Mouse (Mus musculus) G1E-ER4 (cell line): Measurements from ENCODE around the gene Itprip. TPM values are rescaled to one million over a fixed set of nuclear protein-coding genes. Genes with fewer than 3 reads are reported as not detected.

ENCODE experiments used
- GATA1 ChIP-seq: IDR thresholded peaks from one replicate; pipeline ENCODE4 v1.8.0; 2012; ENCODE audit warnings: low read length, inconsistent platforms
- polyA plus RNA-seq: library from polyadenylated mRNA; stranded (reverse); fragments of >175 nt; gene quantifications from 2 replicates; pipeline ENCODE4 v1.2.3, GENCODE M21; 2012

The Itprip gene
- polyA plus RNA-seq, 1 experiment, result 1.6 TPM

DNA sequence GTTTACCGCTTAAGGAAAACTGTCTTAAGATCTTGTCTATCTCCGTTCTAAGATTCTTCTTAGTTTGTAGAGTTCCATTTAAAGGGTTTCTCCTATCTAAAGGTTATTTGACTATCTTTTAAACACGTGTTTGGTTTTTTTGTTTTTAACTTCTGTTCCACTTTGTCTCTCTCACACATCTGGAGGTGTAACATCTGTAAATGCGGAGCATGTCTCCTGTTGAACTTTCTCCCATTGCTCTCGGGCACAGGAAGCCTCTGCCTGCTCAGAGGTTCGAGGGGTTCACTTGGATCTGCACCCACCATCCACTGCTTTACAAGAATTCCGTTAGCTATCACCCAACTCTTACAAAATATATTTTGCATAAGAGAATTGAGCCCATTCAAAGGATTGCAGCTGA is 37.6 kb downstream of the Itprip start:
- no peak for TF ChIP-seq GATA1

DNA sequence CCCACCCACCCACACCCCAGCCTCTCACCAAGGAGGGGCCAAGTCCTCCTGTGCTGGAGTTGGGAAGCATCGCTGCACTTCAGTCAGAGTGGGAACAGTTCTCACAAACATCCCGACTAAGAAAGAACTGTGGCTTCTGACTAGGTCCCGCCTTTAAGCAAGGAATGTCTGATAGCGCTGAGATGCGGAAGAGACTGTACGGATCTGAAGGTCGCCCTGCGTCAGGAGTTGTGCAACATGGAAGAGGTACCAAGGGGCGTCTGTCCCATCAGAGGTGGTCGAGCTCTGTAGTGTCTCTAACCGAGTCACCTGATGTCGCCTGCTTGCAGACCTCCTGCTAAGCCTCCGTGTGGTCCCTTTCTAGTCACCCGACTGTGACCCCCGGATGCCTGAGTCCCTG is 42.8 kb downstream of the Itprip start:
- no peak for TF ChIP-seq GATA1

DNA sequence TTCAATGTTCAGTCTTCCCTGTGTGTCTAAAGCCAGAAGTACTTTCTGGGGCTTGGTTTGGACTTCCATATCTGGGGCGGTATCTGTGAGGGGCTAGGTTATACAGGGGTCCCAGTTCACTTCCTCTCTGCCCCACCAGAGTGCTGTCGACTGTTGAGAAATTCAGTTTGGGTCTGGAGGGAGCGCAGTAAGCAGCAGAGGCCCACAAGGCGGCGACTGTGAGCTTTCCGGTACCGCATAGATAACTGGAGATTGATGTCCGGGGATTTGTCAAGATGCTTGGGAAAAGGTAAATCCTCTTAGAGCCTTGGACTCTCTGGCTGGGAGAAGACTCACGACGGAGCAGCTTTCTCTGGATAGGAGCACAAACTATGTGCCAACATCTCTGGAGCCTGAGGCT is 47.6 kb downstream of the Itprip start:
- no peak for TF ChIP-seq GATA1

DNA sequence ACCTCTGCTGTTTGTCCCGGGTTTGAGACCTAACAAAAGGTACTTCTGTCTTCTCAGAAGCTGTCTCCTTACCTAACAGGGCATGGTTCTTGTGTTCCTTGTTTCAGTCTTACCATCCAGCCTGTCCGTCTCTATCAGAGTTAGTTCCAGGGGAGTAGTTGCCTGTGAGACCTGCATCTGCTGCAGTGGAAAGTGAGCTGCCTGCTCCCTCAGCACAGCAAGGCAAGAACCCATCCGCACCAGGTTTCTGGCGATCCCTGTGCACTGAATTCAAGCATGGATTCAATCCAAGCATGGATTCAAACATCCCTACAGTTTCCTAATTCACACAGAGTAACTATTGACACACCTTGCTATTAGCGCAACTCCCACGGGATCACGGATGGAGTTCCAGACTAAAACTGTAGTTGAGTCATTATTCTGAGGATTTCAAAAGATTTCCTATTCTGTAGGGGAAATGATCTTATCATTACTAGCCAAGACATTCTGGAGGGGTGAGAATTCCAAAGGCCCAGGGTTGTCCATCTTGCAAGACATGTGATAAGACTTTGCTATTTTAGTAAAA is 48.9 kb downstream of the Itprip start:
- TF ChIP-seq GATA1, result no peak

DNA sequence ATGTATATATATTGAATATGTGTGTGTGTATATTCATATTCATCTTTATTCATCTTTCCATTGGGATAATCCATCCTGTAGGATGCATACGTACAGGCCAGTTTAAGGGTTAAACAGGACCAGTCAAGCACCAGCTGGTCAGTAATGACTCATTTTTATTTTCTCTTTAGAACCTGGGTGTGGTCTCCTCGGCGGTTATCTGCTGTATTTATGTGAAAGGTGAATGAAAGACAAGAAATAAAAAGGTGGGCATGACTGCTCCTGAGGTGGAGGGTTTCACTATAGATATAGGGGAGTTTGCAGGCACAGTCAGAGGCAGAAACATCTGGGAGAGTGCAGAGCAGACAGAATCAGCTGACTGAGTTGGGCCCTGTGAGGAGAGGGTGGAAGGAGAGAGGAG is 49.6 kb downstream of the Itprip start:
- TF ChIP-seq GATA1, result no peak

DNA sequence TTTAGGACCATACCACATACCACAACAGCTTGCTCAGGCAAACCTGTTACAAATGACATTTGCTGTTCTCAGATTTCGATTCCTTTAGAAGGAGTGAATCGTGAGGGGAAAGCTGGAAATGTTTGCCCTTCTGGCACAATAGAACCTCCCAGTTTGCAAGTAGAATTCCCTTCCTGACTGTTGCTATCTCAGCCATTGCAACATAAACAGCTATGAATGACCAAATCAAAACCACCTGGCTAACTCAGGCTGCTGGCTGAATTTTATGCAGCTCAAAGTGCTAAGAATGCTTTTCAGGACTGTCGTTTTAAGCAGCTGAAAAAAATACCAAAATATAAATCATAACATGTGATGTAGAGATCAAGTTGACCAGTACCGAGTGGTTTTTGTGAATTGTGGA is 50.1 kb downstream of the Itprip start:
- TF ChIP-seq GATA1, result no peak

DNA sequence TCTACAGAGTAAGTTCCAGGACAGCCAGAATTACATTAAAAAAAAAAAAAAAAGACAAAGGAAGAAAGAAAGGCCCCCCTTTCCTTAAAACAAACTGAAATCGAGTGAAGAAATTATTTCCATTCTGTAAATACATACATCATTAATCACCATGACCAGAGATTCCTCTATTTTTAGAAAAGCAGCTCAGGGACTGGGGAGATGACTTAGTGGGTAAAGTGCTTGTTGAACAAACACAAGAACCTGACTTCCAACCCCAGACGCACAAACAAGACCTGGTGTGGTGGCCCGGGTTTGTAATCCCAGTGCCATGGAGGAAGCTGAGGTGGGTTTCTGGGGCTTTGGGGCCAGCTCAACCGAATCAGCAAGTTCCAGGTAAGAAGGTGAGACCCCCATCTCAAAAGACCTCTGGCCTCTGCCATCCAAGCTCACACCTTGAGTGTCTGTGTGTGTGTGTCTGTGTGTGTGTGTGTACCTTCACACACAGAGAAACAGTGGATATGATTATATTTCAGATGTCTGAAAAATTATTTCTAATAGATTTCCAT is 51.4 kb downstream of the Itprip start:
- TF ChIP-seq GATA1, result no peak

DNA sequence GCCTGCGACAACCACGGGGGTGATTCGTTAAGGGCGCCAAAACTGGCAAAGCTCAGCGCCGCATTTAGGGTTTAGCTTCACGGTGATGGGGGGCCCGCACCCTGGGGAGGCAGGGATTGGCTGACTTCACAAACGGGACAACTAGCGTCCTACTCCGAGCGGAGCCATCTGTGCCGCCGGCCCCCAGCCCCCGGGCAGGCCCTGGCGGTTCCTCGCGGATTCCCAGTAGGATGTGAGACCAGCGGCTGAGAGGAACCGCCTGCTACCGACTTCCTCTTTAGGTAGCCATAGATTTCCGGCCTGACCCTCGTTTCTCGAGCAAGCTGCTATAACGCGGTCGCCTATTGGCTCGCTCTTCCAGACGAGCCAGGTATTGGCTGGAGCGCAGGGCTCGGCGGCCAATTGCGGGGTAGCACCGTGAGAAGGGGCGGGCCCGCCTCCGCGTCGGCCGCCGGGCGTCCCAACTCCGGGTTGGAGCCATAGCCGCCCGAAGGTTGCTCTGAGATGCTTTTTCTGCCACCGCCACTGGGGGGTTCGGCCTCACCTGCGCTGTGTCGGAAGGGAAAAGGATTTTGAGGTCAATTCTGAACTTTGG is 53.6 kb downstream of the Itprip start, which contains the start of gene Gsto2:
TSS of gene Gsto2 (plus strand) at position 182 of the 595 bp plus-strand sequence.
- TF ChIP-seq GATA1, result no peak

DNA sequence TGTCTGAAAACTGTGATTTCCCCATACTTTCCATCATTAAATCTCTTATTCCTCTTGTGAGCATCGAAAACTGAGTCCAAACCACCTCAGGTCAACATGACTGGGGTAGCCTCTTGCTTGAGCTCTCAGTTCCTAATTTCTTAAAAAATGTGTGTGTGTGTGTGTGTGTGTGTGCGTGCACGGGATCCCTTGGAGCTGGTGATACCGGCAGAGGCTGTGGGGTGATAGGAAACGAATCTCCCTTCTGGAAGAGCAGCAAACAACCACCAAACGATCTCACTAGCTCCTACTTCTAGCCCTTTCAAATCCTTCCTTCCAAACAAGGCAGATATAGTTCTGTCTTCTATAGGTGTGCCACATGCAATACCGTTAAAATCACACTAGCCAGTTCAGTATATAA is 54.4 kb downstream of the Itprip start:
- TF ChIP-seq GATA1, result no peak

DNA sequence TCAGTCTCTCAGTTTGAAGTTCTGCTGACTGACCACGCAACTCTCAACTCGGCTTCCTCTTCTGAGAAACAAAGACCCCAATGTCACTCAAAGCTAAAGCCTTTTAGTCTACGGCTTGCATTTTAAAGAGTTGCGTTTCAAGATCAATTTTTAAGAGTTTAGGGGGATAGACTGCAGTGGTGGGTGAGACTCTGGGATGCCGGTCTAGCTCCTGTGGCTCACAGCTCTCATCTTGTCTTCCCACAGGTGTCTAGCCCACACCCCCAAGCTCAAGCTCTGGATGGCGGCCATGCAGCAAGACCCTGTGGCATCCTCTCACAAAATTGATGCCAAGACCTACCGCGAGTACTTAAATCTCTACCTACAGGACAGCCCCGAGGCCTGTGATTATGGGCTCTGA is 55.0 kb downstream of the Itprip start:
- TF ChIP-seq GATA1, result no peak

- no peak for TF ChIP-seq GATA1
Measured at GRCm38 (mm10) chr19:47862581-47862980, 56.5 kb downstream of the Itprip start.

DNA sequence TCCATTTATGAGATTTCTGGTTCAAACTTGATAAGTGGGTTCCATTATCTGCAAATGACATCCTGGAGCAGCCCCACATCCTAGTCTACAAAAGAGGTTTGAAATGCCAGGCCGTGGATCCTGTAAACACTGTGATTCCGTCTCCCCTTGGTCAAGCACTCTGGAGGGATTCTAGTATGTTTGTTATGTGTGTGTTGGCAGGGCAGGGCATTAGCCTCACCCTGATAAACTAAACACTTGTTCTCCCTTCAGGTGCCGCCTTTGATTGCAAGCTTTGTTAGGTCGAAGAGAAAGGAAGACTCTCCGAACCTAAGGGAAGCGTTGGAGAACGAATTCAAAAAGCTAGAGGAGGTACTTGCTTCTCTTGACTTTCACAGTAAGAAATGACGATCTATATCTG is 59.9 kb downstream of the Itprip start:
- no peak for TF ChIP-seq GATA1

GRCm38 (mm10) chr19:47857957-47858942 is 60.8 kb downstream of the Itprip start:
- no peak for TF ChIP-seq GATA1

GRCm38 (mm10) chr19:47854796-47855783 is 64.0 kb downstream of the Itprip start, which contains the start of gene Gsto1:
Gene Gsto1 (plus strand): TSS chr19:47854970.
- TF ChIP-seq GATA1, result no peak
